Mouse (Mus musculus): Measurements from ENCODE around the gene Golga4. TPM values are rescaled to one million over a fixed set of nuclear protein-coding genes. Genes with fewer than 3 reads are reported as not detected.

Gene Golga4
- 68.4 and 69.0 TPM in 2 replicates for polyA plus RNA-seq (2016; fragmentation: Nextera tagmentation; extraction: Ambion mirVana)

- ATAC-seq (ENCODE audit: low FRiP score) = peak; percentile 93
- Histone ChIP-seq H3K27me3 (no peaks in the 10 kb centered on the region), H3K4me3 (replicated peaks) (peak within 1 kb of the TSS; percentile 93), H3K27ac (peak within 1 kb of the TSS; percentile 72), H3K9me3 (no peaks in the 10 kb centered on the region), H3K36me3 (replicated peaks) (peaks cover 5% of the 10 kb centered on the region; the same call in 1 of the 2 replicates), H3K9ac (peak within 1 kb of the TSS; percentile 86), H3K4me1 (peaks cover 21% of the 10 kb centered on the region), H3K4me2 (peak within 1 kb of the TSS; percentile 99)
- under 1% methylated on average over 41 of the region's 43 CpGs for WGBS
Observed at GRCm38 (mm10) chr9:118506020-118506403, at the start of gene Golga4. TSS of gene Golga4 (plus strand) at chr9:118506267.

- H3K4me2 ChIP-seq = no peak overlapping the region
- no peaks in the 10 kb centered on the region for H3K36me3 ChIP-seq (replicated peaks)
- H3K9me3 ChIP-seq = no peaks in the 10 kb centered on the region
- ATAC-seq (ENCODE audit: low FRiP score) = no peak
- H3K4me3 ChIP-seq (replicated peaks) = no peak overlapping the region
- H3K9ac ChIP-seq = no peak overlapping the region
- 55% methylated on average over 6 of the region's 6 CpGs for WGBS
- H3K27ac ChIP-seq = no peak overlapping the region
- H3K27me3 ChIP-seq = peaks cover 5% of the 10 kb centered on the region
- H3K4me1 ChIP-seq = no peaks in the 10 kb centered on the region
Observed at GRCm38 (mm10) chr9:118456405-118456804, 49.7 kb upstream of the Golga4 start.

GRCm38 (mm10) chr9:118458039-118458438 is 48.0 kb upstream of the Golga4 start:
- no peak for ATAC-seq (ENCODE audit: low FRiP score)
- 36% methylated on average over 5 of the region's 5 CpGs for WGBS
- no peak overlapping the region for H3K9ac ChIP-seq
- H3K4me1 ChIP-seq = no peaks in the 10 kb centered on the region
- no peaks in the 10 kb centered on the region for H3K36me3 ChIP-seq (replicated peaks)
- H3K9me3 ChIP-seq = no peaks in the 10 kb centered on the region
- no peak overlapping the region for H3K4me3 ChIP-seq (replicated peaks)
- H3K27ac ChIP-seq = no peak overlapping the region
- H3K27me3 ChIP-seq = peaks cover 5% of the 10 kb centered on the region
- no peak overlapping the region for H3K4me2 ChIP-seq

GRCm38 (mm10) chr9:118464031-118464430 is 42.0 kb upstream of the Golga4 start:
- 65% methylated on average over 1 of the region's 1 CpGs for WGBS
- H3K4me2 ChIP-seq = no peak overlapping the region
- ATAC-seq (ENCODE audit: low FRiP score) = no peak
- H3K9me3 ChIP-seq = no peaks in the 10 kb centered on the region
- no peaks in the 10 kb centered on the region for H3K36me3 ChIP-seq (replicated peaks)
- no peak overlapping the region for H3K27ac ChIP-seq
- H3K27me3 ChIP-seq = peaks cover 29% of the 10 kb centered on the region
- H3K4me3 ChIP-seq (replicated peaks) = no peak overlapping the region
- H3K4me1 ChIP-seq = peaks cover 8% of the 10 kb centered on the region; the same call in 1 of the 2 replicates
- no peak overlapping the region for H3K9ac ChIP-seq

GRCm38 (mm10) chr9:118468301-118468700 is 37.8 kb upstream of the Golga4 start:
- Histone ChIP-seq H3K27ac (no peak overlapping the region), H3K4me2 (peak overlapping the region; percentile 19; the same call in 1 of the 2 replicates), H3K4me3 (replicated peaks) (no peak overlapping the region), H3K4me1 (peaks cover 14% of the 10 kb centered on the region), H3K9ac (no peak overlapping the region), H3K36me3 (replicated peaks) (no peaks in the 10 kb centered on the region), H3K9me3 (no peaks in the 10 kb centered on the region), H3K27me3 (peaks cover 69% of the 10 kb centered on the region)
- ATAC-seq (ENCODE audit: low FRiP score) = no peak
- 3% methylated on average over 14 of the region's 14 CpGs for WGBS

GRCm38 (mm10) chr9:118469272-118469671 is 36.8 kb upstream of the Golga4 start:
- no peaks in the 10 kb centered on the region for H3K9me3 ChIP-seq
- no peak overlapping the region for H3K9ac ChIP-seq
- H3K27ac ChIP-seq = no peak overlapping the region
- no peak overlapping the region for H3K4me3 ChIP-seq (replicated peaks)
- H3K27me3 ChIP-seq = peaks cover 70% of the 10 kb centered on the region
- 7% methylated on average over 16 of the region's 16 CpGs for WGBS
- no peaks in the 10 kb centered on the region for H3K36me3 ChIP-seq (replicated peaks)
- no peak for ATAC-seq (ENCODE audit: low FRiP score)
- peak overlapping the region; percentile 19; the same call in 1 of the 2 replicates for H3K4me2 ChIP-seq
- peaks cover 14% of the 10 kb centered on the region for H3K4me1 ChIP-seq

- peaks cover 77% of the 10 kb centered on the region for H3K27me3 ChIP-seq
- WGBS = 22% methylated on average over 3 of the region's 3 CpGs
- no peak for ATAC-seq (ENCODE audit: low FRiP score)
Observed at GRCm38 (mm10) chr9:118471296-118471695, 34.8 kb upstream of the Golga4 start.

GRCm38 (mm10) chr9:118476211-118476765 is 29.8 kb upstream of the Golga4 start:
- ATAC-seq (ENCODE audit: low FRiP score) = no peak
- H3K27ac ChIP-seq = peak overlapping the region; percentile 77
- no peaks in the 10 kb centered on the region for H3K9me3 ChIP-seq
- H3K36me3 ChIP-seq (replicated peaks) = no peaks in the 10 kb centered on the region
- H3K27me3 ChIP-seq = peaks cover 84% of the 10 kb centered on the region
- H3K9ac ChIP-seq = peak overlapping the region; percentile 36; the same call in 1 of the 2 replicates
- peaks cover 36% of the 10 kb centered on the region for H3K4me1 ChIP-seq
- peak overlapping the region; percentile 49 for H3K4me3 ChIP-seq (replicated peaks)
- 1% methylated on average over 22 of the region's 22 CpGs for WGBS
- peak overlapping the region; percentile 56 for H3K4me2 ChIP-seq

More at GRCm38 (mm10) chr9:118471296-118471695, 34.8 kb upstream of the Golga4 start:
- Histone ChIP-seq H3K4me3 (replicated peaks) (no peak overlapping the region), H3K9ac (no peak overlapping the region), H3K4me1 (peaks cover 17% of the 10 kb centered on the region), H3K9me3 (no peaks in the 10 kb centered on the region), H3K4me2 (no peak overlapping the region), H3K36me3 (replicated peaks) (no peaks in the 10 kb centered on the region), H3K27ac (no peak overlapping the region)

GRCm38 (mm10) chr9:118476766-118477271 is 29.2 kb upstream of the Golga4 start:
- Histone ChIP-seq H3K9me3 (no peaks in the 10 kb centered on the region), H3K9ac (peak overlapping the region; percentile 36; the same call in 1 of the 2 replicates), H3K4me3 (replicated peaks) (peak overlapping the region; percentile 49), H3K4me2 (peak overlapping the region; percentile 56), H3K36me3 (replicated peaks) (no peaks in the 10 kb centered on the region), H3K27me3 (peaks cover 84% of the 10 kb centered on the region), H3K4me1 (peaks cover 36% of the 10 kb centered on the region), H3K27ac (peak overlapping the region; percentile 77)
- ATAC-seq (ENCODE audit: low FRiP score) = peak; percentile 36; the same call in 1 of the 2 replicates
- under 1% methylated on average over 33 of the region's 33 CpGs for WGBS

GRCm38 (mm10) chr9:118477281-118477931 is 28.7 kb upstream of the Golga4 start:
- WGBS = under 1% methylated on average over 31 of the region's 31 CpGs
- Histone ChIP-seq H3K27ac (peak overlapping the region; percentile 77), H3K9ac (peak overlapping the region; percentile 36; the same call in 1 of the 2 replicates), H3K4me3 (replicated peaks) (peak overlapping the region; percentile 49), H3K9me3 (no peaks in the 10 kb centered on the region), H3K4me1 (peaks cover 36% of the 10 kb centered on the region), H3K27me3 (peaks cover 85% of the 10 kb centered on the region), H3K4me2 (peak overlapping the region; percentile 56), H3K36me3 (replicated peaks) (no peaks in the 10 kb centered on the region)
- ATAC-seq (ENCODE audit: low FRiP score) = peak; percentile 47; the same call in 1 of the 2 replicates

- Histone ChIP-seq H3K4me1 (peaks cover 36% of the 10 kb centered on the region), H3K4me3 (replicated peaks) (peak within 1 kb of the TSS; percentile 49), H3K4me2 (peak within 1 kb of the TSS; percentile 56), H3K27ac (peak within 1 kb of the TSS; percentile 79), H3K36me3 (replicated peaks) (no peaks in the 10 kb centered on the region), H3K9me3 (no peaks in the 10 kb centered on the region), H3K27me3 (peaks cover 84% of the 10 kb centered on the region), H3K9ac (peak within 1 kb of the TSS; percentile 58)
- no peak for ATAC-seq (ENCODE audit: low FRiP score)
- WGBS = under 1% methylated on average over 9 of the region's 9 CpGs
Observed at GRCm38 (mm10) chr9:118477961-118478360, 28.1 kb upstream of the Golga4 start, which contains the start of gene Eomes. TSS of gene Eomes (plus strand) at chr9:118478212.

GRCm38 (mm10) chr9:118478458-118478838 is 27.6 kb upstream of the Golga4 start:
- no peaks in the 10 kb centered on the region for H3K9me3 ChIP-seq
- 0 out of 2 replicates have a peak, but pooled peaks have one; percentile 37 for ATAC-seq (ENCODE audit: low FRiP score)
- H3K27ac ChIP-seq = peak overlapping the region; percentile 79
- H3K9ac ChIP-seq = peak overlapping the region; percentile 58
- H3K4me2 ChIP-seq = peak overlapping the region; percentile 56
- H3K4me3 ChIP-seq (replicated peaks) = peak overlapping the region; percentile 49
- 0% methylated on average over 20 of the region's 29 CpGs for WGBS
- peaks cover 86% of the 10 kb centered on the region for H3K27me3 ChIP-seq
- peaks cover 36% of the 10 kb centered on the region for H3K4me1 ChIP-seq
- H3K36me3 ChIP-seq (replicated peaks) = no peaks in the 10 kb centered on the region

Data from forebrain, embryonic 12.5 days (tissue).